Mouse (Mus musculus) limb, embryonic 14.5 days (tissue): ENCODE data around the gene Bdnf. TPM values are rescaled to one million over a fixed set of nuclear protein-coding genes. Genes with fewer than 3 reads are reported as not detected.

Experiments
- ATAC-seq: fragments of 200-750 bp; cut with Nextera tagmentation; 2 replicates; pipeline ENCODE4 v1.8.0; 2017; ENCODE audit warnings: low read depth, moderate number of reproducible peaks, moderate TSS enrichment; ENCODE audit not compliant: low FRiP score
- DNase-seq: peaks from one replicate; pipeline ENCODE4 v3.0.0-alpha.2; 2015; ENCODE audit warnings: low spot score
- H3K27ac ChIP-seq: fragments of 300-500 bp; sonication (generic); replicated peaks from 2 replicates; pipeline ENCODE4 v1.5.1; 2014; ENCODE audit warnings: low read depth, mild to moderate bottlenecking, low read length, moderate library complexity, mixed read lengths
- H3K27me3 ChIP-seq: fragments of 300-500 bp; sonication (generic); 2 replicates; pipeline ENCODE4 v1.6.1; 2014; ENCODE audit warnings: low read length, mixed read lengths; ENCODE audit not compliant: control insufficient read depth, insufficient read depth
- H3K36me3 ChIP-seq: fragments of 300-500 bp; sonication (generic); 2 replicates; pipeline ENCODE4 v1.6.1; 2014; ENCODE audit warnings: mild to moderate bottlenecking, low read length, moderate library complexity, mixed read lengths; ENCODE audit not compliant: control insufficient read depth, insufficient read depth
- H3K4me1 ChIP-seq: fragments of 300-500 bp; sonication (generic); 2 replicates; pipeline ENCODE4 v1.6.1; 2014; ENCODE audit warnings: antibody characterized with exemption, low read length, mixed read lengths; ENCODE audit not compliant: control insufficient read depth, insufficient read depth
- H3K4me2 ChIP-seq: fragments of 300-500 bp; sonication (generic); replicated peaks from 2 replicates; pipeline ENCODE4 v1.6.1; 2014; ENCODE audit warnings: low read depth, mild to moderate bottlenecking, low read length, moderate library complexity; ENCODE audit not compliant: severe bottlenecking
- H3K4me3 ChIP-seq: fragments of 300-500 bp; sonication (generic); replicated peaks from 2 replicates; pipeline ENCODE4 v1.5.1; 2014; ENCODE audit warnings: low read length
- H3K9ac ChIP-seq: fragments of 300-500 bp; sonication (generic); 2 replicates; pipeline ENCODE4 v1.6.1; 2014; ENCODE audit warnings: mild to moderate bottlenecking, low read depth, low read length, moderate library complexity; ENCODE audit not compliant: severe bottlenecking
- H3K9me3 ChIP-seq: fragments of 300-500 bp; sonication (generic); 2 replicates; pipeline ENCODE4 v1.6.1; 2016; ENCODE audit warnings: low read length; ENCODE audit not compliant: control insufficient read depth
- POLR2A ChIP-seq: fragments of 200-500 bp; IDR thresholded peaks from 2 replicates; pipeline ENCODE4 v1.8.0; 2012; ENCODE audit warnings: inconsistent platforms, mild to moderate bottlenecking, moderate library complexity, borderline replicate concordance; ENCODE audit not compliant: insufficient read depth, insufficient read length; ENCODE audit errors: extremely low read depth
- WGBS: fragments of 180-500 bp; shearing (Covaris S2); extraction: QIAGEN DNeasy Blood & Tissue Kit; methylation state at CpG from one replicate; pipeline ENCODE4 v1.1.7; 2014; 5-methylcytosine and 5-hydroxymethylcytosine counted together
- polyA plus RNA-seq, 2 experiments: library from polyadenylated mRNA; depleted of rRNA in 1 of 2; stranded (reverse) in 1 of 2; unstranded in 1 of 2; fragments of >200 nt; fragmentation: Nextera tagmentation in 1 of 2; extraction: Ambion mirVana in 1 of 2; gene quantifications; 2 replicates each; pipeline versions ENCODE4 v1.2.1 to v1.2.3; 2012 to 2014

Bdnf gene
- polyA plus RNA-seq, 2 experiments, result 1.1 to 2.7 TPM

GRCm38 (mm10) chr2:109694116-109694837 lies 19.8 kb downstream of the Bdnf start:
- Histone ChIP-seq H3K4me2 (peak overlapping the region; percentile 92), H3K9me3 (no peaks in the 10 kb centered on the region), H3K27ac (no peak overlapping the region), H3K36me3 (no peaks in the 10 kb centered on the region), H3K27me3 (peaks cover 16% of the 10 kb centered on the region), H3K9ac (peak overlapping the region; percentile 57), H3K4me1 (peaks cover 16% of the 10 kb centered on the region), H3K4me3 (peak overlapping the region; percentile 56)
- under 1% methylated on average over 26 of the region's 26 CpGs for whole genome bisulfite sequencing
- peak; percentile 3 for DNase-seq
- no peak for ATAC-seq
- no peak for TF ChIP-seq POLR2A

GRCm38 (mm10) chr2:109694838-109695225 lies 20.3 kb downstream of the Bdnf start:
- no peaks in the 10 kb centered on the region for H3K9me3 ChIP-seq
- no peak for TF ChIP-seq POLR2A

DNA sequence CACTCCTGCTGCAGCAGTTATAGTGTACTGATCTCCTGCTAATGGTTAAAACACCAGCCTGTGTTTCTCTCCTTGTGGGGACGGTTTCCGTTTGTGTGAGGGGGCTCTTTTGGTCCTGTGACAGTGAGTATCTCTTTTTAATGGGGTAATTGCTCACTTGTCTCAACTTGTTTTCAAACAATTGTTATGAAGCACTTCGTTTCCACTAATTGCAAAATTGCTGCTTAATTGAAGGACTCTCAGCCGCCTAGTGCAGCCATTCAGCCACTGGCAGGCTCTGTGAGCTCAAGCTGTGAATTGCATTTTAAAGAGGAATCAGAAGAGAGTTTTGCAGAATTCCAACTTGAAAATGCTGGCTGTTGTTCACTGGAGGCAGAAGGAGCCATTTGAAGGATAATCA lies 22.7 kb downstream of the Bdnf start:
- Histone ChIP-seq H3K9ac (no peak overlapping the region), H3K9me3 (no peaks in the 10 kb centered on the region), H3K36me3 (no peaks in the 10 kb centered on the region), H3K27me3 (peaks cover 12% of the 10 kb centered on the region), H3K4me1 (peaks cover 16% of the 10 kb centered on the region), H3K4me2 (no peak overlapping the region), H3K27ac (no peak overlapping the region), H3K4me3 (no peak overlapping the region)
- TF ChIP-seq POLR2A, result no peak
- WGBS, result 9% methylated on average over 4 of the region's 4 CpGs
- DNase-seq (peak; percentile 4), ATAC-seq (no peak)

More at GRCm38 (mm10) chr2:109694838-109695225, 20.3 kb downstream of the Bdnf start:
- WGBS, result 0% methylated on average over 12 of the region's 12 CpGs
- H3K4me1 ChIP-seq, result peaks cover 16% of the 10 kb centered on the region
- H3K36me3 ChIP-seq, result no peaks in the 10 kb centered on the region
- H3K4me3 ChIP-seq, result peak overlapping the region; percentile 56
- peak overlapping the region; percentile 22; the same call in 1 of the 2 replicates for H3K9ac ChIP-seq
- ATAC-seq, result peak; percentile 78
- peak; percentile 90 for DNase-seq
- H3K27ac ChIP-seq, result no peak overlapping the region
- peak overlapping the region; percentile 92 for H3K4me2 ChIP-seq
- peaks cover 16% of the 10 kb centered on the region for H3K27me3 ChIP-seq

- TF ChIP-seq POLR2A, result no peak
- Histone ChIP-seq H3K36me3 (no peaks in the 10 kb centered on the region), H3K27me3 (no peaks in the 10 kb centered on the region), H3K4me3 (no peak overlapping the region), H3K9ac (no peak overlapping the region), H3K4me2 (no peak overlapping the region), H3K27ac (no peak overlapping the region), H3K9me3 (no peaks in the 10 kb centered on the region), H3K4me1 (peaks cover 8% of the 10 kb centered on the region; the same call in 1 of the 2 replicates)
- WGBS, result 52% methylated on average over 5 of the region's 5 CpGs
- ATAC-seq, result no peak
- no peak for DNase-seq
Measured at GRCm38 (mm10) chr2:109700291-109700690, 25.8 kb downstream of the Bdnf start.

DNA sequence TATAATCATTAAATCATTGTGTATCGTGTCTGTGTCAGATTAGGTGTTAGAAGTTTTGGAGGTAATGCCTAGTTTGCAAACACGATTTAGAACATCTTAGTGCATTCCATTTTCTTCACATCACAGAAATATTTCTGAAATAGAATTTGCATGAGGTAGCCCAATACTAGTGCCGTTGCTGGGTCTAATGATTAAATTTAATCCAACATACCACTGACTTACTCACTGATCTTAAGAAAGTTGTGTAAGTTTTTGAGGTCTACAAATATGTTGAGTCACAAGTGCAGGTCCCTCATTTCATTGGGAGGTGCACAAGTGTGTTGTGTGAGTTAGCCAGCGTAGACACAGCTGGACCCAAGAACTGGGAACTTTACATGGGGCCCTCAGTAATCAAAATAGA lies 29.1 kb downstream of the Bdnf start:
- Histone ChIP-seq H3K27me3 (no peaks in the 10 kb centered on the region), H3K4me3 (no peak overlapping the region), H3K27ac (no peak overlapping the region), H3K36me3 (no peaks in the 10 kb centered on the region), H3K9me3 (no peaks in the 10 kb centered on the region), H3K4me2 (no peak overlapping the region), H3K9ac (no peak overlapping the region), H3K4me1 (no peaks in the 10 kb centered on the region)
- no peak for TF ChIP-seq POLR2A
- WGBS, result 70% methylated on average over 4 of the region's 4 CpGs
- DNase-seq (no peak), ATAC-seq (no peak)

DNA sequence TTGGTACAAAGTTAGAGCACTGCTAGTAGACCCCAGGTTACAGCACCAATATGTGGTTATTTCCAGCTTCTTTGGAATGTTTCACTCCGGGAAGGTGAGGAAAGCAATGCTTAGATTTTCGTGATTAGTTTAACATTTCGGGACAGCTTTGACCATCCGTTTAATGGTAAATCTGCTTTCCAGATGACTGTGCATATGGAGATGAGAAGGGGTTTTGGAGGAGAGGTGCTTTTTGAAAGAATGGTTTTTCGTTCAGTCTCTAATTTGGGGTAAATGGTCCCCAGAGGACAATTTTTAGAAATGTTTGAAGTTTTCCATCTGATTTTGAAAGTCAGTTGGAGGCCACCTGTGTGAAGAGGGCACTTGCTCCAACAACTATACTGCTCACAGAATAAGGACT lies 29.6 kb downstream of the Bdnf start:
- H3K9me3 ChIP-seq, result no peaks in the 10 kb centered on the region
- H3K4me3 ChIP-seq, result no peak overlapping the region
- no peaks in the 10 kb centered on the region for H3K4me1 ChIP-seq
- ATAC-seq, result no peak
- no peaks in the 10 kb centered on the region for H3K27me3 ChIP-seq
- H3K9ac ChIP-seq, result no peak overlapping the region
- no peaks in the 10 kb centered on the region for H3K36me3 ChIP-seq
- H3K27ac ChIP-seq, result no peak overlapping the region
- no peak for TF ChIP-seq POLR2A
- no peak for DNase-seq
- WGBS, result 53% methylated on average over 5 of the region's 5 CpGs
- no peak overlapping the region for H3K4me2 ChIP-seq
